Mouse (Mus musculus): ENCODE results near the gene Kcnn1. TPM values are rescaled to one million over a fixed set of nuclear protein-coding genes. Genes with fewer than 3 reads are reported as not detected.

Gene Kcnn1
- polyA plus RNA-seq, 1 experiment, result 22.1 TPM

DNA sequence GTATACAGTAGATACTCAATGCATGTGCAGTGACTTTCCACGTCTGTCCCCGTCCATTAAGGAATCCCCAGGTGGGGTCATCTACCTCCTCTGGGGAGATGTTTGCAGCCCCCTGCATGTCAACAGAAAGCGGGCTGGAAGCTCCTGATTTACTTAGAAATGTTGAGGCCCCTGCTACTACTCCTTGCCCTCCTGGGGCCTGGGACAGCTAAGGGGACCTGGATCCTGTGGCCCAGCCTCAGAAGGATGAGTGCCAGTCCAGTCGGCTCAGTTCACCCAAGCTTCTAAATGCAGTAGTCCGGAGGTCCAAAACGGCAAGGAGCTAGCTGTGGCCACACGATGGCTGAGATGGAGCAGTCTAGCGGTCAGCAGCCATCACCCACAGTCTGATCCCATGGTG lies 19.1 kb downstream of the Kcnn1 start:
- Histone ChIP-seq H3K27ac (ENCODE audit: insufficient read depth, low read length) (no peak overlapping the region), H3K4me1 (ENCODE audit: control insufficient read depth, insufficient read depth, low read length) (no peaks in the 10 kb centered on the region), H3K4me3 (replicated peaks; ENCODE audit: insufficient read depth, low read depth, low read length) (no peak overlapping the region), H3K27me3 (ENCODE audit: control insufficient read depth, insufficient read depth, low read length) (no peaks in the 10 kb centered on the region)
- no peak for TF ChIP-seq POLR2A (IDR thresholded peaks at IDR 0.05; ENCODE audit: borderline replicate concordance, insufficient read depth, low read length)
- TF ChIP-seq CTCF (IDR thresholded peaks at IDR 0.05; ENCODE audit: borderline replicate concordance, insufficient read depth, low read depth, low read length), result no peak
- no peak for DNase-seq
- 86% methylated on average over 8 of the region's 8 CpGs for WGBS

DNA sequence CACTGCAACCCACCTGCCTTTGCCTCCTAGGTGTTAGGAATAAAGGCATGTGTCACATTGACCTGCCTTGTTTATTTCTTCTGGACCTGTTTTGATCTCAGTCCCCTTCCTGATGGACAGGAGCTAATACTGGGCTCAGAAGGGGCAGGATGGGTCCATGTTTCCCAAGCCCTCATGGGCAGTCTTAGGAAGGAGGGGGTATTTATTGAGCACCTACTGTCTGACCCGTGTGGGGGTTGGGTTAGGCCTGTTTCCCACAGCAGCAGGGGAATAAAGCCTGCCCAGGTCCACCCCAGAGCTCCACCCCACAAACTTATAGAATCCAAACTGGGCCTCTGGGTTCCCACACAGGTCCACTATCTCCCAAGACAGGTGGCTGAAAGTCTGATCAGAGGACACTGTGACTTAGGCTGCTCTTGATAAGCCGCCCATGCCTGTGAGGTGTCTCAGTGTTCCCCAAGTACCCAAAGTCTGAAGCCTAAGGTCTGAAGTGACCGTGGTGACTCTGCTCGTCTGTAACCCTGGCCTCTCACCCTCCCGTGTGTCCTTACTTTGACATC lies 19.8 kb downstream of the Kcnn1 start:
- Histone ChIP-seq H3K4me1 (ENCODE audit: control insufficient read depth, insufficient read depth, low read length) (peaks cover 5% of the 10 kb centered on the region; the same call in 1 of the 2 replicates), H3K27me3 (ENCODE audit: control insufficient read depth, insufficient read depth, low read length) (no peaks in the 10 kb centered on the region), H3K4me3 (replicated peaks; ENCODE audit: insufficient read depth, low read depth, low read length) (no peak overlapping the region), H3K27ac (ENCODE audit: insufficient read depth, low read length) (no peak overlapping the region)
- TF ChIP-seq CTCF (IDR thresholded peaks at IDR 0.05; ENCODE audit: borderline replicate concordance, insufficient read depth, low read depth, low read length), result no peak
- TF ChIP-seq POLR2A (IDR thresholded peaks at IDR 0.05; ENCODE audit: borderline replicate concordance, insufficient read depth, low read length), result no peak
- DNase-seq, result no peak
- WGBS, result 81% methylated on average over 5 of the region's 5 CpGs

DNA sequence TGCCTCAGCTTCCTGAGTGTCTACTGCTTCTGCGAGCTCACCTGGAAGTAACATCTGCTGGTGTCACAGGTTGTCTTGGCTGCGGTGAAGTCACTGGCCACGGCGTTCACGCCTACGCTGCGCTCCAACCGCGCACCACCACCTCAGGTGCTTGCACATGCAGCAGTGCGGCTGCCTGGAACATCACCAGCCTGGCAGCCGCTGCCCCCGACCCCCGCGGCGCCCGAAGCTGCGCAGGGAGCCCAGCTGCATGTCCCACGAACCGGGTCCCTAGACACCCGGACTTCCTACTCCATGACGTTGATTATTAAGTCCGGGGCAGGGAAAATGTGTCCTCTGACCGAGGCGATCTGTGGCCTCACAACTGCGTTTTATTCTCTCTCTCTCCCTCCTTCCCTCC lies 20.6 kb downstream of the Kcnn1 start:
- Histone ChIP-seq H3K4me1 (ENCODE audit: control insufficient read depth, insufficient read depth, low read length) (peaks cover 5% of the 10 kb centered on the region; the same call in 1 of the 2 replicates), H3K27me3 (ENCODE audit: control insufficient read depth, insufficient read depth, low read length) (no peaks in the 10 kb centered on the region), H3K4me3 (replicated peaks; ENCODE audit: insufficient read depth, low read depth, low read length) (no peak overlapping the region), H3K27ac (ENCODE audit: insufficient read depth, low read length) (no peak overlapping the region)
- no peak for DNase-seq
- 57% methylated on average over 25 of the region's 25 CpGs for WGBS
- no peak for TF ChIP-seq CTCF (IDR thresholded peaks at IDR 0.05; ENCODE audit: borderline replicate concordance, insufficient read depth, low read depth, low read length)
- TF ChIP-seq POLR2A (IDR thresholded peaks at IDR 0.05; ENCODE audit: borderline replicate concordance, insufficient read depth, low read length), result no peak

DNA sequence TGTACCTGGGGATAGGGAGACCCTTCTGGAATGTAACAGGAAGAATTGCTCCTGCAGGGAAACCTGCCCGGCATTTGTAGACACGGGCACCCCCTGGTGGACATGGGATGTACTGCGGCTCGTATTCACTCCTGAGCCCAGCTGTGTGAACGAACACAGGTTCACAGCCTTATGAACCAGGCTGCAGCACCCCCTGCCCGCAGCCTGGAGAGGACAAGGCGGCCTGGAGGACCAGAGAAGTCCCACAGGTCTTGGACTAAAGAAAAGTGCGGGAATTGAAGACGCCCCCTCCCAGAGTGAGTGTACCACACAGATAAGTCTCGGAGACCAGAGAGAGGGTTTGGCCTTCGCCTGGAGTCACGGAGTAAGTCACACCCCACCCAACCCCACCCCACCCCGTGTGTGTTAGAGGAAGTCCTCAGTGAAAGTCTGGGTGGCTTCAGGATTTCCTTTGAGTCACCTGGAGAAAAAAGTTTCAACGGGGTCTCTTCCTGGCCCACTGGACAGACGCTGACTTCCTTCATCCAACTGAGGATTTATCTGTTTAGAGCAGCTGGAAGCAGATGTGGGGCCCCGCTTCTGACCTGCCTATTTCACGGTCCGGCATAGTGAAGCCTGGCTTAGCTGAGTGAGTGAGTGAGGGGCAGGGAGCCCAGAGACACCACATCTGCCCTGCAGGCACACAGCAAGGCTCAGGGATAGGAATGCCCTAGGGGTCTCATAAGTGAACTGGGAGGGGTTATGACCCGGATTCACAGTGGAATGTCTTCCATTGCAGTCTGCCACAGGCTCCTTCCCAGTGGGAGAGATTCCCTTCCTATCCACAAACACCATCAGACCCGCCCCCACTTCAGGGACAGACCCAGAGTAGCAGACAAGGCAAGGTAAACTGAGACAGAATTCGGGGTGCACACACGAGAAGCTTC lies 21.6 kb downstream of the Kcnn1 start:
- no peak overlapping the region for H3K27ac ChIP-seq (ENCODE audit: insufficient read depth, low read length)
- 36% methylated on average over 22 of the region's 22 CpGs for WGBS
- no peaks in the 10 kb centered on the region for H3K27me3 ChIP-seq (ENCODE audit: control insufficient read depth, insufficient read depth, low read length)
- no peak overlapping the region for H3K4me3 ChIP-seq (replicated peaks; ENCODE audit: insufficient read depth, low read depth, low read length)
- TF ChIP-seq POLR2A (IDR thresholded peaks at IDR 0.05; ENCODE audit: borderline replicate concordance, insufficient read depth, low read length) (no peak), CTCF (IDR thresholded peaks at IDR 0.05; ENCODE audit: borderline replicate concordance, insufficient read depth, low read depth, low read length) (peak; percentile 92)
- peaks cover 5% of the 10 kb centered on the region for H3K4me1 ChIP-seq (ENCODE audit: control insufficient read depth, insufficient read depth, low read length)
- peak; percentile 76 to 91 for DNase-seq

DNA sequence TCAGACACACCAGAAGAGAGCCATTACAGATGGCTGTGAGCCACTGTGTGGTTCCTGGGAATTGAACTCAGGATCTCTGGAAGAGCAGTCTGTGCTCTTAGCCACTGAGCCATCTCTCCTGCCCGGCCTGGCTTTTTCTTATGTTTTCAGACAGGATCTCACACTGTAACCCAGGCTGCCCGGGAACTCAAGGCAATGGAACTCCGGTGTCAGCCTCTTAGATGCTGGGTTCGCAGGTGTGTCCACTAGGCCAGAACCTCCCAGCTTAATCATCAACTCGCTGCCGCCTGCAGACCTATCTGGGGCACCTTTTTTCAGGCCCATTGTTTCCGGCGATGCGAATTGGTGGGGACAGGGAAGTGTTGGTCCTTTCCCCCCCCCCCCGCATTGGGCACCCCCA lies 22.5 kb downstream of the Kcnn1 start:
- TF ChIP-seq POLR2A (IDR thresholded peaks at IDR 0.05; ENCODE audit: borderline replicate concordance, insufficient read depth, low read length) (no peak), CTCF (IDR thresholded peaks at IDR 0.05; ENCODE audit: borderline replicate concordance, insufficient read depth, low read depth, low read length) (no peak)
- DNase-seq, result peak in 1 of 2 experiments; percentile 28
- Histone ChIP-seq H3K4me1 (ENCODE audit: control insufficient read depth, insufficient read depth, low read length) (peaks cover 5% of the 10 kb centered on the region), H3K27me3 (ENCODE audit: control insufficient read depth, insufficient read depth, low read length) (no peaks in the 10 kb centered on the region), H3K4me3 (replicated peaks; ENCODE audit: insufficient read depth, low read depth, low read length) (no peak overlapping the region), H3K27ac (ENCODE audit: insufficient read depth, low read length) (no peak overlapping the region)
- WGBS, result 55% methylated on average over 10 of the region's 10 CpGs

DNA sequence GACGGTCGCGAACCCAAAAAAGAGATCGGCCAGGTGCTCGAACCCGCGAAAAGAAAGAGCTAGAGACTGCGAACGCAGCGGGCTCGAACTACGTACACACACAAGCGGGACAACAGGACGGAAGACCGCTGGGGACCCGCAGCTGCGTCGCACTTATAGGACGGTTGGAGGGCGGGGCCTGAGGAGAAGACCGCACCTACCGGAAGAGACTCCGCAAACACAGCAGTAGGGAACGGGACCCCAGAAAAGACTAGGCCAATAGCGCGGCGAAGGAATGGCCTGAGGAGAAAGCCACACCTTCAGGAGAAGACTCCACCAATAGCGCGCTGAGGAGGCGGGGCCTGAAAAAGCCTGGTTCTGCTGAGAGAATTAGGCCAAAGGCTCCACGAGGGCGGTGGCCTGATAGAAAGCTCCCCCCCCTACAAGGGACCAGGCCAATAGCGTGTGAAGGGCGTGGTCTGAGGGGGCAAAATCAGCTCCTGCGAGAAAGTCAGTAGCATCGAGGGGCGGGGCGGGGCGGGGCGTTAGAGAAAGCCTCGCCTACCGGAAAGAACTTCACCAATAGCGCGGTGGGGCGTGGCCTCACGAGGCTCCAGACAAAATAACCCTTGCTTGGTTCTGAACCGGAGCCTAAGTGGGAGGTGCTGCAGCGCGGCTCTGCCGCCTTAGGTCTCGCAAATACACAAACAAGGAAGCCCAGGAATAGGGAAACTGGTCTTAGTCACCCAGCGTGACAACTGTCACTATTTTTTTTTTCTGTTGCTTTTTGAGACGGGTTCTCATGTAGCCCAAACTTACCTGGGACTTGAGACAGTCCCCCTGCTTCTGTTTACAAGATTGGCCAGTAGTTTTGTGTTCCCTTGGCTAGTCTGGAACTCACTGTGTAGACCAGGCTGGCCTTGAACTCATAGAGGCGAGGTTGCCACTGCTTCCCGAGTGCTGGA lies 23.4 kb downstream of the Kcnn1 start, which contains the start of gene Arrdc2:
Arrdc2 (minus strand) TSS at position 313 of the 944 bp plus-strand sequence.
- H3K27me3 ChIP-seq (ENCODE audit: control insufficient read depth, insufficient read depth, low read length), result no peaks in the 10 kb centered on the region
- 3% methylated on average over 55 of the region's 55 CpGs for WGBS
- TF ChIP-seq CTCF (IDR thresholded peaks at IDR 0.05; ENCODE audit: borderline replicate concordance, insufficient read depth, low read depth, low read length) (no peak), POLR2A (IDR thresholded peaks at IDR 0.05; ENCODE audit: borderline replicate concordance, insufficient read depth, low read length) (peak; percentile 85)

More for the DNA sequence above, 23.4 kb downstream of the Kcnn1 start, which contains the start of gene Arrdc2:
- Histone ChIP-seq H3K27ac (ENCODE audit: insufficient read depth, low read length) (peak within 1 kb of the TSS; percentile 54), H3K4me3 (replicated peaks; ENCODE audit: insufficient read depth, low read depth, low read length) (peak within 1 kb of the TSS; percentile 55), H3K4me1 (ENCODE audit: control insufficient read depth, insufficient read depth, low read length) (peaks cover 5% of the 10 kb centered on the region)
- peak; percentile 96 to 99 for DNase-seq

Data from cerebellum, adult 2 months (tissue).